In the genomic region with DNA sequence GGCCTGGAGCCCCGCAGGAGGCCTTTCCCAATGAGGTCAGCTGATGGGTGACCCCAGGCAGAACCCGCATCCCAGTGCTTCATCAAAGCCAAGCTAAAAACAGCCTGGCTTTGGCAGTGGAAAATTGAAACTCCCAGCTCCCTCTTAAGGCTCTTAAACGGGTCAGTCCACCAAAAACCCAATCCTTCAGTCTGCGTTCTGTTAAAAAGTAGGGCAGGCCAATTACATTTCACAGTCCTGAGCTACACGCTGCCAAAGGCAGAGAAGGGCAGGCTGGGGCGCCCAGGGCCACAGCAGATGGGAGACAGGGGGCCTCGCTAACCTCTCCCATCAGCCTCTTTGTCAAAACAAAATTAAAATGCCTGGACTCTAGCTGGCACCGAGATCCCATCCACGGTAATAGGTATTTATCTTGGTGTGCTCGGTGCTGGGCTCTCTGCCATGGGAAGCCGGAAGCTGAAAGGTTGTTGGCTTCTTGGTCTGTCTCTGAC, we compare ENCODE assay signal across 10 mouse cellular contexts.
DNase-seq lines count a peak whose midpoint lies in the region; ATAC-seq lines count a peak whose summit lies in the region.
"Had no signal": no experiment of that assay in that cellular context is flagged by ENCODE, and none has a peak within 500 bp of the region (broad histone marks: within the 10 kb centered on the region; RNA-seq: fewer than 3 reads in every experiment).

No protein-coding gene starts in this region.

- H3K36me3 ChIP-seq in hindbrain, embryonic 13.5 days, result no peaks in the 10 kb centered on the region
- H3K36me3 ChIP-seq in hindbrain, embryonic 10.5 days, result no peaks in the 10 kb centered on the region
- H3K36me3 ChIP-seq in embryonic facial prominence, embryonic 14.5 days (ENCODE audit: control insufficient read depth, insufficient read depth, low read length), result no peaks in the 10 kb centered on the region
- H3K36me3 ChIP-seq in limb, embryonic 15.5 days, result no peaks in the 10 kb centered on the region

- 43% methylated on average over 11 of the region's 11 CpGs for WGBS in hindbrain, embryonic 13.5 days
- WGBS in hindbrain, embryonic 10.5 days, result 66% methylated on average over 11 of the region's 11 CpGs
- 33% methylated on average over 11 of the region's 11 CpGs for whole genome bisulfite sequencing in embryonic facial prominence, embryonic 14.5 days
- 41% methylated on average over 11 of the region's 11 CpGs for WGBS in limb, embryonic 15.5 days

- DNase-seq in hindbrain, embryonic 10.5 days (ENCODE audit: low spot score), result no peak
- DNase-seq in cerebellum, adult 11 months, result peak; percentile 66
- peak; percentile 77 for DNase-seq in embryonic facial prominence, embryonic 14.5 days (ENCODE audit: low spot score)
- DNase-seq in kidney, adult 9 months, result no peak
- no peak for DNase-seq in layer of hippocampus, adult 9-10 months (ENCODE audit: low spot score)

- 0 out of 2 replicates have a peak, but pooled peaks cover 6% of the 10 kb centered on the region for H3K27me3 ChIP-seq in hindbrain, embryonic 13.5 days
- H3K27me3 ChIP-seq in hindbrain, embryonic 10.5 days (ENCODE audit: insufficient read depth, poor library complexity, severe bottlenecking), result 0 out of 2 replicates have a peak, but pooled peaks cover 3% of the 10 kb centered on the region
- H3K27me3 ChIP-seq in embryonic facial prominence, embryonic 14.5 days (replicated peaks; ENCODE audit: control insufficient read depth, insufficient read depth, low read length), result no peaks in the 10 kb centered on the region
- 0 out of 2 replicates have a peak, but pooled peaks cover 5% of the 10 kb centered on the region for H3K27me3 ChIP-seq in limb, embryonic 15.5 days

- ATAC-seq in hindbrain, embryonic 13.5 days (ENCODE audit: low FRiP score), result no peak
- ATAC-seq in embryonic facial prominence, embryonic 14.5 days (ENCODE audit: low read depth), result peak; percentile 68
- peak; percentile 59; the same call in 1 of the 2 replicates for ATAC-seq in limb, embryonic 15.5 days (ENCODE audit: insufficient number of reproducible peaks, low FRiP score, low TSS enrichment, low read depth)
- ATAC-seq in inflammation-experienced regulatory T-cells, adult 6 months, result no peak
- ATAC-seq: Patski had no signal

- no peak overlapping the region for H3K4me2 ChIP-seq in hindbrain, embryonic 13.5 days
- no peak overlapping the region for H3K4me2 ChIP-seq in embryonic facial prominence, embryonic 14.5 days (ENCODE audit: low read depth, low read length)
- no peak overlapping the region for H3K4me2 ChIP-seq in limb, embryonic 15.5 days

- H3K9ac ChIP-seq in hindbrain, embryonic 13.5 days, result no peak overlapping the region
- no peak overlapping the region for H3K9ac ChIP-seq in embryonic facial prominence, embryonic 14.5 days (ENCODE audit: low read depth, low read length)
- H3K9ac ChIP-seq in limb, embryonic 15.5 days, result no peak overlapping the region

- H3K4me1 ChIP-seq in hindbrain, embryonic 13.5 days (replicated peaks), result peaks cover 27% of the 10 kb centered on the region
- H3K4me1 ChIP-seq in hindbrain, embryonic 10.5 days (replicated peaks), result peaks cover 24% of the 10 kb centered on the region
- H3K4me1 ChIP-seq in embryonic facial prominence, embryonic 14.5 days (ENCODE audit: control insufficient read depth, insufficient read depth, low read length), result 0 out of 2 replicates have a peak, but pooled peaks cover 4% of the 10 kb centered on the region
- peaks cover 18% of the 10 kb centered on the region for H3K4me1 ChIP-seq in limb, embryonic 15.5 days

- H3K9me3 ChIP-seq in hindbrain, embryonic 13.5 days, result no peaks in the 10 kb centered on the region
- no peaks in the 10 kb centered on the region for H3K9me3 ChIP-seq in hindbrain, embryonic 10.5 days
- no peaks in the 10 kb centered on the region for H3K9me3 ChIP-seq in embryonic facial prominence, embryonic 14.5 days (ENCODE audit: control insufficient read depth, low read length)
- no peaks in the 10 kb centered on the region for H3K9me3 ChIP-seq in limb, embryonic 15.5 days

- H3K4me3 ChIP-seq in hindbrain, embryonic 13.5 days, result no peak overlapping the region
- no peak overlapping the region for H3K4me3 ChIP-seq in hindbrain, embryonic 10.5 days
- H3K4me3 ChIP-seq in embryonic facial prominence, embryonic 14.5 days (ENCODE audit: low read depth, low read length), result no peak overlapping the region
- H3K4me3 ChIP-seq in limb, embryonic 15.5 days, result no peak overlapping the region

- H3K27ac ChIP-seq in hindbrain, embryonic 13.5 days, result peak overlapping the region; percentile 48
- H3K27ac ChIP-seq in hindbrain, embryonic 10.5 days, result no peak overlapping the region
- 0 out of 2 replicates have a peak overlapping the region, but pooled peaks have one; percentile 44 for H3K27ac ChIP-seq in embryonic facial prominence, embryonic 14.5 days (replicated peaks; ENCODE audit: low read depth, low read length)
- H3K27ac ChIP-seq in limb, embryonic 15.5 days, result peak overlapping the region; percentile 65
- H3K27ac ChIP-seq: macrophage had no signal

Comparison
In these comparisons a context has a peak if more than half of its experiments do, and no peak if none do; other contexts are left out.
1. ATAC-seq: peak in embryonic facial prominence, embryonic 14.5 days (single experiment) and limb, embryonic 15.5 days (single experiment); none in hindbrain, embryonic 13.5 days (single experiment) and inflammation-experienced regulatory T-cells, adult 6 months (single experiment).
2. DNase-seq: peak in cerebellum, adult 11 months (single experiment) and embryonic facial prominence, embryonic 14.5 days (single experiment); none in hindbrain, embryonic 10.5 days (single experiment), kidney, adult 9 months (single experiment) and layer of hippocampus, adult 9-10 months (single experiment).